Mouse (Mus musculus) testis, adult 2 months (tissue): ENCODE data around the gene Nr6a1. TPM values are rescaled to one million over a fixed set of nuclear protein-coding genes. Genes with fewer than 3 reads are reported as not detected.
A peak's percentile ranks its signal among the peaks of the same experiment; 100 is the strongest.

Source experiments
- H3K27ac ChIP-seq: fragments of 200-500 bp; 2 replicates; pipeline ENCODE4 v1.5.1; 2012; ENCODE audit warnings: low read depth, low read length; ENCODE audit not compliant: control insufficient read depth, insufficient read depth
- H3K27me3 ChIP-seq: fragments of 200-500 bp; 2 replicates; pipeline ENCODE4 v1.6.1; 2012; ENCODE audit warnings: mild to moderate bottlenecking, low read length, moderate library complexity; ENCODE audit not compliant: control insufficient read depth, insufficient read depth
- H3K36me3 ChIP-seq: fragments of 200-500 bp; 2 replicates; pipeline ENCODE4 v1.6.1; 2012; ENCODE audit warnings: mild to moderate bottlenecking, low read length; ENCODE audit not compliant: control insufficient read depth, insufficient read depth
- H3K4me1 ChIP-seq: fragments of 200-500 bp; 2 replicates; pipeline ENCODE4 v1.6.1; 2012; ENCODE audit warnings: low read length; ENCODE audit not compliant: control insufficient read depth, insufficient read depth
- H3K4me3 ChIP-seq: fragments of 200-500 bp; 2 replicates; pipeline ENCODE4 v1.5.1; 2012; ENCODE audit warnings: low read depth, mild to moderate bottlenecking, low read length, moderate library complexity, mixed read lengths; ENCODE audit not compliant: control insufficient read depth
- CTCF ChIP-seq: fragments of 200-500 bp; IDR thresholded peaks from 2 replicates; pipeline ENCODE4 v1.5.1; 2012; ENCODE audit warnings: low read depth, mild to moderate bottlenecking, inconsistent platforms, low read length, moderate library complexity; ENCODE audit not compliant: control insufficient read depth, insufficient read depth, insufficient replicate concordance
- POLR2A ChIP-seq: fragments of 200-500 bp; IDR thresholded peaks from 2 replicates; pipeline ENCODE4 v1.6.1; 2012; ENCODE audit warnings: low read depth, mild to moderate bottlenecking, inconsistent platforms, low read length, moderate library complexity; ENCODE audit not compliant: control insufficient read depth
- polyA plus RNA-seq: library from polyadenylated mRNA; depleted of rRNA; stranded (reverse); fragments of >200 nt; gene quantifications from 2 replicates; pipeline ENCODE4 v1.2.3, GENCODE M21; 2012

Nr6a1 gene
- polyA plus RNA-seq, 1 experiment: 204 TPM

DNA sequence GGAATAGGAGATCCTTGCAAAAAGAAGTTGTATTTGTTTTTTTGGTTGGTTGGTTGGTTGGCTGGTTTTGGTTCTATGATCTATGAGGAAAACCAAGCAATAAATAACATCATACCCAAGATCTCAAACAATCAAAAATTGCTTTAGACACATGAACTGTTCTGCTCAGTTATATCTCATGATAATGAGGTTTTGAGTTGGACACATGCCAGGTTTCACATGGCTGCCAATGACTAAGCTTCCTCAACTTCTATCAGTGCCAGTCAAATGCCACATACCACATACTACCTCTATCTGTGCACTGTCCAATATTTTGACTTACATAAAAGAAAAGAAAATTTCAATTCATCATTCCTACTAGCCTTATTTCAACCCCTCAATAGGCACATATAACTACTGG is 101.3 kb downstream of the Nr6a1 start:
- Histone ChIP-seq H3K36me3 (no peaks in the 10 kb centered on the region), H3K4me1 (no peaks in the 10 kb centered on the region), H3K27me3 (no peaks in the 10 kb centered on the region), H3K4me3 (no peak overlapping the region), H3K27ac (no peak overlapping the region)
- TF ChIP-seq POLR2A: no peak
- TF ChIP-seq CTCF: no peak

DNA sequence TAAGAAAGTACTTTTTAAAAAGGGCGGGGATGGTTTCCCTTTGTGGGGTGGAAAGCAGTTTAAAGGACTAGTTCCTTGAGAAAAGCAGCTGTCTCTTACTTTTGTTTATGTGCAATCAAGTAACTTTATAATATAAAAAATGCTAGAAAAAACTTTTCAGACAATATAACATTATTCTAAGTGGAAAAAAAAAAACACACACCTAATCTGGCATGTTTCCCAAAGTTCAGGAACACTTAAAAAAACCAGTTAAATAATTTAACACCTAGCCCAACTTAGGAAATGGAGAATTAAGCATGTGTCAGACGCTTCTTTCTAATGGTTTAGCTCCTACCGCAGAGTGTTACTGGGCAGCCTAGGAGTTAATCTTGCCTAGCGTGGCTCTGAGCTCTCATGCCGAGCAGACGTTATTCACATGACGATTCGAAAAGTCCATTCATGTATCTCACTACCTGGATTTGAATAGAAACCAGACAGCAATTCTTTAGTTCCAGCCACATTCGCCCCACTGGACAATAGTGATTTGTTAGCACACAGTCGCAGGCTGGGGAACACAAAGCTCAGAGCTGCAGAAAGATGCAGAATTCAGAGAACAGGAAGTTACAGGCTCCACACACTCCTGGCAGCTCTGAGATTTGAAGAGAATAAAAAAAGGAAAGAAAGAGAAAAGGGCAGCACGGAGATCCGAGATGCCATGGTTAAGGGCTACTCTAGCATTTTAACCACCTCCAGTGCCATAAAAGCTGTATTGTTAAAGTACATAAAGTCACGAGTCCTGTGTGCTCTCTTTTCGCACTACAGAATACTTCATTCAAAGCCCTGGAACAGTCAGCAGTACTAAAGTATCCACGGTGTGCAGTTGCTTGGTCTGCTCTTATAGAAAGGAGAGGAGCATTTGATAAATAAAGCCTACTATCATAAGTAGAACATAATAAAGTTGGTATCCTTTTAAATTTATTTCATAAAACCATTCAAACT is 102.4 kb downstream of the Nr6a1 start:
- H3K27ac ChIP-seq: no peak overlapping the region

DNA sequence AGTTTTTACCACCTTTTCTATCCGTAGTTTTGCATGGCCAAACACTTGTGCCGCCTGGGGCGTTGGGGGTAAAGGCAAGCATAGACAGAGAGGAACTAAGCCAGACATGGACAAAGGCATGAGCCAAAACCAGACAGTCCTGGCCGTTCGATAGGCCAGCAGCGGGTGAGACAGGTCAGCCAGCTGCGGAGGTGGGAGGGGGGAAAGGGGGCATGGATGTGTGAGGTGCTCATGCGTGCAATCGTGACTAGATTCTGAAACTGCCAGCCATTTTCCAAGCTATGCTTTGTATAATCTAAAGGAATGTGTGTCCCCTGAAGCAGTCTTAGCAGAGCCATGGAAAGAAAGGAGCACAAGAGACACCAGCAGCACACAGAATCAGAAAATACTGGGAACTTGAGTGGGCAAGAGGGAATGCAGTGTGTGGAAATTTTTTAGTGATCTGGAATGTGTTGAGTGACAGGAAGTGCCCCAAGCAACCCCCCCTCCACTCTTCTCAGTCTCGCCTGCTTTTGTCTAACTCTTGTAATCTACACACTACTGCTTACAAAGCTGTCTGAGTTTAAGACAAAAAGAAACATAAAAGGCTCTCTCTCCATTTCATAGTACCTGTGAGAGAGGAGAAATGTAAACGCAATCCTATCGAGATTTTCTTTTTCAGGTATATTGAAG is 103.4 kb downstream of the Nr6a1 start:
- TF ChIP-seq POLR2A: no peak
- TF ChIP-seq CTCF: no peak
- Histone ChIP-seq H3K4me1 (no peaks in the 10 kb centered on the region), H3K4me3 (peak overlapping the region; percentile 26), H3K36me3 (no peaks in the 10 kb centered on the region), H3K27me3 (no peaks in the 10 kb centered on the region), H3K27ac (no peak overlapping the region)

More for the DNA sequence above, 102.4 kb downstream of the Nr6a1 start:
- no peaks in the 10 kb centered on the region for H3K4me1 ChIP-seq
- no peaks in the 10 kb centered on the region for H3K36me3 ChIP-seq
- no peak for TF ChIP-seq CTCF
- no peaks in the 10 kb centered on the region for H3K27me3 ChIP-seq
- peak overlapping the region; percentile 69 for H3K4me3 ChIP-seq

DNA sequence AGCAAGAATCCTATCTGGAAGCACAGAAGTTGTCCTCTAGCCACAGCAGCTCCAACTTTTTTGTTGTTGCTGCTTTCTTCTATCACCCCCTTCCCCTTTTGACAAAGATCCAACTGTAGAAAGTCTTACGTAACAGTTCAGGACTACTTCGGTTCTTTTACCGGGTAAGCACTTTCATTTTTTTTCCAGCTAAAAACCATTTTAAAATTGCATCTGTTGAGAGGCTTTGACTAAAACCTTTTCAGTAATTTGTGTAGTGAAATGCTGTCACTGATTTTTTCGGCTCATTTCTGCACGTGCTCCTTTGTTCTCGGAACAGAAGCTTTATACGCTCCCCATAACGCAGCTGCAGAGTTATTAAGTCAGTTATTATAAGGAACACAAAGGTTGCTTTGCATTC is 104.1 kb downstream of the Nr6a1 start:
- H3K27me3 ChIP-seq: no peaks in the 10 kb centered on the region
- H3K36me3 ChIP-seq: no peaks in the 10 kb centered on the region
- no peak overlapping the region for H3K4me3 ChIP-seq
- no peaks in the 10 kb centered on the region for H3K4me1 ChIP-seq
- H3K27ac ChIP-seq: no peak overlapping the region
- TF ChIP-seq CTCF (no peak), POLR2A (no peak)

DNA sequence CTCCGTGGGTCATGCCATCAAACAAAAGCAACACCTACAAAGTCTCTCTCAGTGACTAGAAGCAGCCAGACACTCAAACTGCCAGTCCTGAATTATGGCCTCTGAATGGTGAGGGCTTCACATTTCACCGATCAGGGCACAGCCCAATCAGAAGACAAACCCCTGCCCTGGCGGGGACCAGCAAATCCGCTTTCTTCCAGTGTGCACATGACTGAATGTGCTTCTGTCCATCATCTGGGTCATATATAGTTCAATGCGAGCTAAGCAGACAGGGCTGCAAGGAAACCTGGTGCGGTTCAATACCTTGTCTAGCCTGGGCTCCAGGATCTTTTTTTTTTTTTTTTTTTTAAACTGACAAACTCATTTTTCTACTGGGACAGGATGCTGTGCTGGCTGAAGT is 104.5 kb downstream of the Nr6a1 start:
- no peak for TF ChIP-seq POLR2A
- TF ChIP-seq CTCF: no peak
- H3K27me3 ChIP-seq: no peaks in the 10 kb centered on the region
- H3K4me3 ChIP-seq: no peak overlapping the region
- no peak overlapping the region for H3K27ac ChIP-seq
- no peaks in the 10 kb centered on the region for H3K36me3 ChIP-seq
- H3K4me1 ChIP-seq: no peaks in the 10 kb centered on the region

DNA sequence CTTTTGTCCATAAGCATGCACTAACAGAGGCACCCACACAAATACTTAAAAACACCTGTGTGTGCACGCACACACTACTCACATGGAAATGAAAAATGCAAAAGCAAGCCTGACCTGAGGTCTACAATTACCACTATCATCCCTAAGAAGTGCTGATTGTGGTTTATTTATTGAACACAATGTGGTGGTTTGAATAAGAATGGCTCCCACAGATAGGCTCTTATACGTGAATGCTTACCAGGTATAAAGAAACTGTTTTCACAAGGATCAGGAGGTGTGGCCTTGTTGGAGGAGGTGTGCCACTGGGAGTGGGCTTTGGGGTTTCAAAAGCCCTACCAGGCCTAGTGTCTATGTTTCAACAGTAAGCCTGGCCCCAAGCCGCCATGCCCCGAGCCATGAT is 110.0 kb downstream of the Nr6a1 start:
- H3K4me1 ChIP-seq: no peaks in the 10 kb centered on the region
- TF ChIP-seq CTCF (no peak), POLR2A (no peak)

DNA sequence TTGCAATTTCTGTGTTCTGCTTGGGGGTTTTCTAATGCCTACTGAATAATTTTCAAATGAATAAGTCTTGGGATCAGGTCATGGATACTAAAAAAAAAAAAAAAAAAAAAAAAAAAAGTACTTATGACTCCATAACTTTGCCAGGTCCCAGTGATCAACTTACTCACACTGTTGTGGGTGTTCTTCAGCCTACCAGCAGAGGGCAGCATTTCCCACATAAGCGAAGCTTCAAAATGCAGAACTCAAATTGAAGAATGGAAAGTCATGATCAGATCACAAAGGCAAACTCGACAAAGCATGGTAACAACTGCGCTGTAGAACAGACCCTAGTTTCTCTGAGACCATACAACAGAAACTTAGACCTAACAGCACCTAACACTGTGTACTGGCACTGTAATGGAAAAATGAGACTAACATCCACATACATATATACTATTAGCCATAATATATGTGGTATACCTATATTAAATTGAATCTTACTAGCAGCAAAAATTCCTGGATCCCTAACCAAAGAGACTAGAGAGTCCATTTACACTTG is 130.3 kb downstream of the Nr6a1 start:
- no peaks in the 10 kb centered on the region for H3K36me3 ChIP-seq
- H3K4me3 ChIP-seq: no peak overlapping the region
- H3K27me3 ChIP-seq: no peaks in the 10 kb centered on the region
- no peak overlapping the region for H3K27ac ChIP-seq
- TF ChIP-seq CTCF (no peak; the same call in 1 of the 2 replicates), POLR2A (no peak)
- H3K4me1 ChIP-seq: no peaks in the 10 kb centered on the region

More for the DNA sequence above, 110.0 kb downstream of the Nr6a1 start:
- no peak overlapping the region for H3K27ac ChIP-seq
- no peak overlapping the region for H3K4me3 ChIP-seq
- H3K36me3 ChIP-seq: no peaks in the 10 kb centered on the region
- H3K27me3 ChIP-seq: no peaks in the 10 kb centered on the region
